Mouse (Mus musculus): ENCODE data around the gene Slc1a2.

Gene Slc1a2

GRCm38 (mm10) chr2:102712678-102713628, 54.5 kb downstream of the Slc1a2 start:
- DNase-seq (ENCODE audit: low spot score in 2 of 2) = no peak

- no peak for DNase-seq (ENCODE audit: low spot score in 2 of 2)
Measured at GRCm38 (mm10) chr2:102714320-102714719, 55.9 kb downstream of the Slc1a2 start.

GRCm38 (mm10) chr2:102715754-102716153, 57.3 kb downstream of the Slc1a2 start:
- no peak for DNase-seq (ENCODE audit: low spot score in 2 of 2)

GRCm38 (mm10) chr2:102721859-102722258, 63.4 kb downstream of the Slc1a2 start:
- no peak for DNase-seq (ENCODE audit: low spot score in 2 of 2)

DNA sequence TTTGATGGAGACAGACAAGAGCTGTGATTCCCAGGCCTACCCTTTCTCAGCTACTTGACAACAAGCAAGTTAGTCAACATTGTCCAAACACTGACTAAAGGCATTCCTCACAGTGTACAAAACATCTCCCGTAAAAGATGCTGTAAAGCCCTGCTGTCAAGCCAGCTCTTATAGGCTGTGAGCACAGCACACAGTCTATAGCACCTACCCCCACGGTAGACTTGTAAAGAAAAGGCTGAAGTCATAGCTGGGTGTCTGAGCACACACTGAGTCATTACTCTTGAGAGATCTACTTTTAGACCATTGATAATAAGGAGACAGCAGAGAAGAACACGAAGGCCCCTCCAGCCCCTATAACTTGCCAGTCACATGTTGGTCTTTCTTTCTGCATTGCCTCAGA, 66.6 kb downstream of the Slc1a2 start:
- no peak for DNase-seq (ENCODE audit: low spot score in 2 of 2)

- no peak for DNase-seq (ENCODE audit: low spot score in 2 of 2)
Measured at GRCm38 (mm10) chr2:102730386-102730785, 71.9 kb downstream of the Slc1a2 start.

DNA sequence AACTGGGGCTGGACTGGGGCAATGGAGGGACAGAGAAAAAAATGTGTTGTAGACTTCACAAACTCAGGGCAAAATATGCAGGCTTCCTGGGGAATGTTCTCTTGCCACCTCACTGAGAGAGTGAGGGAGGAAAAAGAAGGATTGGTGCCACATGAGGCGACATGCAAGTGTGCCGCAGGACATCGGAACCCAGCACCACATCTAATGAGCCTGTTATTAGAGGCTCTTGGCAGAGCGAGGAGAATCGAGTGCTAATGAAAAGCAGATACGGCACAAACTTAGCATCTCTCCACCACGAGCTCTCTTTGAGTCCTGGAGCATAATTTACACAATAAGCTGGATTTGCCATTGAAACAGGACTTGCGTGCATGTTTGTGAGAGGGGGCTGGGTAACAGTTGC, 72.3 kb downstream of the Slc1a2 start:
- DNase-seq (ENCODE audit: low spot score in 2 of 2) = no peak

DNA sequence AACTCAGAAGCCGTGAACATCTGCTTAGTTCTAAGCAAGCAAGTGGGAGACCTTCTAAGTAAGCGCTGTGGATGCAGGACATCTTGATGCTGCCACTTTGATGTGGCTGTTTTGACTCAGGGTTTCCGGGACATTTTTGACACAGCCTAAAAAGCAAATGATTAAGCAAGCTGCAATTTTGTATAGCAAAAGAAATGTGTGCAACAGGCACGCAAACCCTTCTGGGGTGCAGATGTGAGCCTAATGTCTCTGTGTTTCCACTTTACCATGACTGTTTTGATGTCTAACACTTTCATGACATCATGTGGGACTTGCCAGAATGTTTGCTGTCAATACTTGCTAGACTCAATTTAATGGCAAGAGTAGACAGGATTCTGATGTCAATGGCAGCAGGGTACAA, 74.7 kb downstream of the Slc1a2 start:
- no peak for DNase-seq (ENCODE audit: low spot score in 2 of 2)

GRCm38 (mm10) chr2:102734055-102734454, 75.6 kb downstream of the Slc1a2 start:
- DNase-seq (ENCODE audit: low spot score in 2 of 2) = no peak

- no peak for DNase-seq (ENCODE audit: low spot score in 2 of 2)
Measured at GRCm38 (mm10) chr2:102735031-102735430, 76.6 kb downstream of the Slc1a2 start.

- DNase-seq (ENCODE audit: low spot score in 2 of 2) = no peak
Measured at GRCm38 (mm10) chr2:102735811-102736210, 77.4 kb downstream of the Slc1a2 start.

GRCm38 (mm10) chr2:102736490-102736889, 78.0 kb downstream of the Slc1a2 start:
- DNase-seq (ENCODE audit: low spot score in 2 of 2) = peak in 1 of 2 experiments; percentile 27

- DNase-seq (ENCODE audit: low spot score in 2 of 2) = peak; percentile 15 to 27
Measured at GRCm38 (mm10) chr2:102738852-102739251, 80.4 kb downstream of the Slc1a2 start.

DNA sequence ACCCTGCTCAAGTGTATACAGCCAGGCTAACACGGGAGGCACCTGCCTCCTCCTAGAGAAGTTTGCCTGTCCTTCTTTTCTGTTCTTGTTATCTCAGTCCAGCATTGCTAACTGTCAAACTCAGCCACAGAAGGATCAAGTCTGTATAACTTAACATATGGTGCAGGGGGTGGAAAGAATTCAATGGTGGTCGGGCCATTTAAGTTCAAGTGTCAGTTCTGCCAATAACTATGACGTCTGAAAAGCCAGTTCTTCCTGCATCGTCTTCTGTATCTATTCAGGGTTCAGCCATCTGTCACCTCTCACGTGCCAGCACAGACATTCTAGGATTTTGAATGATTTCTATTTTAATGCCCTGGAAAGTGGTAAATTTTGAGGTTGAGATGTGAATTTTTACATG, 84.2 kb downstream of the Slc1a2 start:
- DNase-seq (ENCODE audit: low spot score in 2 of 2) = no peak

GRCm38 (mm10) chr2:102743918-102744696, 85.6 kb downstream of the Slc1a2 start:
- peak; percentile 67 to 73 for DNase-seq (ENCODE audit: low spot score in 2 of 2)

DNA sequence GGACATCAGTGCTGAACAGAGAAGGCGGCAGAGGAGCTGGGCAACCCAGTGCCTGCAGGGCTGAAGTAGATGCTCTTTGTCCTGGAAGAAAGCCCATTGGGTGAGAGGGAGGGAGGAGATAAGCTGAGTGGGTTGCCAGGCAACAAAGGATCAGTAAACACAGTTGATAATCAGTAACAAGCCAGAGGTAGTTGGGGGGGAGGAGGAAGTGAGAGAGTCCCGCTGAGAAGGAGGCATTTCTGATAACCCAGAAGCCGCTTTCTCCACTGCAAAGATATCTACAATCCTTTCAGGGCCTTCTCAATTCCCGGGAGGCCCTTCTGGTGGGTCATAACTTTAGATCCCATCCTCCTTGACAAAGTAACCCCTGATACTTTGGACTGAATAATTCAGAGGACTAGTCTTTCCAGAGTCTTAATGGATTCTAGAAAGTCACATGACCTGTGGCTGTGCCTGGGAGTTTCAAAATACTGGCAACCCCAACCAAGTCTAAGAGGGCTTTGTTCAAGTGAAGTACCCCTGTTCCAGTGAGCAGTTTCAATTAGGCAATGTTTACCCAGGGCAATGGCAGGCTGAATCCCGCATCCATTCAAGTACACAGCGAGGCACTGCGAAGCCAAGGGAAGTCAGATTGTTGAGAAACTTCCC, 86.9 kb downstream of the Slc1a2 start:
- DNase-seq (ENCODE audit: low spot score in 2 of 2) = peak; percentile 67 to 77

DNA sequence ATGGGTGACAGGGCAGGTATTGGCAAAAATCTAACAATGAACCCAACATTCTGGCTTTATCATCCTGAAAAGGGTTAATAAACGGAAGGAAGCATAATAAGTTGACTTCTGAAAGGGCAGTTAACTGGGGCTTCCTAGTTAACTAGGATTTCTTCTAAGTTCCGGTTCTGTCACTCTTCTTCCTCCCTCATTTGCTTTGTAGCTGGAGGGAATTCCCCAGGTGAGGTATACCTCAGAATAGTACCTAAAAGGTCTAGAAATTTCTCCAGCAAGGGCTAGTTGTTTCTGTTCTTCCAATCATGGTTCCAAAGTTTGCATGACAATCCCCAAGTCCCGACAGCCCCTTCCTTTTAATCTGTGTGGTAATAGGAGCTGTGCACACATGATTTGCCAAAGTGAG, 89.3 kb downstream of the Slc1a2 start:
- peak; percentile 17 to 42 for DNase-seq (ENCODE audit: low spot score in 2 of 2)

DNA sequence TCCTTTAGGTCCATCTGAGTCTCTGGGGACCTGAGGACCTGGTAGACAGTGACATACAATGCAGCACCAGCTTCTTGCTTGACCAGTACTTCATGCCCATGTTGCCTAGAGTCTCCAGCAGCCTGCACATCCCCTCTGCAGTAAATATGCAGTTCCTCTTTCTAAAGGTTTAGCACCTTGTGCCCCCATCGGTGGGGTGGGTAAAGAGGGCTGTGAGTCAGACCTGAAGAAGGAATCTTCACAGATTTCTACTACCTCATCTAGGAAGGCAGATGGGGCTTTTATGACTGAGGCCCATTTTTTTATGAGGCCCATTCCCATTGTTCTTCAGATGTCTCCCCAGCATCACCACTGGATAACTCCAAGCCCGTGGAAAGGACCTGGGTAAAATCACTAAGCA, 91.5 kb downstream of the Slc1a2 start:
- DNase-seq (ENCODE audit: low spot score in 2 of 2) = peak; percentile 43

- DNase-seq (ENCODE audit: low spot score in 2 of 2) = no peak
Measured at GRCm38 (mm10) chr2:102751846-102752245, 93.4 kb downstream of the Slc1a2 start.

DNA sequence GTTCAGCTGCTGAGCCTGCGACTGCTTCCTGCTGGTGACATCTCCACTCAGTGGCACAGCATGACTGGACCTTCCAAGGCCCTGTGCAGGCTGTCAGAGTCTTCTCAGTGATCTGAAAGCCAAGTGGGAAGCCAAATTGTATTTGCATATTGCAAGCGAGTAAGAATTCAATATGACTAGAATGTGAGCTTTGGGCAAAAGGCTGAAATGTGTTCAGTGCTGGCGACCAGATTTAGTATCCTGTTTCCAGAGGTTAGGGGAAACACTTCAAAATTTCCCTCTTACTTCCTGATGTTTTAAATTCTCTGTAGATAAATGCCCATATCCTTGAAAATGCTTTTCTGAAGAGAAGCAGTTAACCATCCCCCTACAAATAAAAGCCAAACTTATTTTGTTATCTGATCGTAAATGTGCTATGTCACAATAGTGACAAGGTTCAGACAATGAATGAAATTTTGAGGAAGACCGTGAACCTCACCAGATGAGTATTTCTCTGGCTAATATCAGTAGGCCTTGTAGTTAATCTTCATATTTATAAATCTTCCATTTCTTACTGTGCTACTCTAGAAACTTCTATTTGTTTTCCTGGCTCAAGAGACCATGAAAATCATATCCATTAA, 98.9 kb downstream of the Slc1a2 start:
- DNase-seq (ENCODE audit: low spot score in 2 of 2) = no peak

DNA sequence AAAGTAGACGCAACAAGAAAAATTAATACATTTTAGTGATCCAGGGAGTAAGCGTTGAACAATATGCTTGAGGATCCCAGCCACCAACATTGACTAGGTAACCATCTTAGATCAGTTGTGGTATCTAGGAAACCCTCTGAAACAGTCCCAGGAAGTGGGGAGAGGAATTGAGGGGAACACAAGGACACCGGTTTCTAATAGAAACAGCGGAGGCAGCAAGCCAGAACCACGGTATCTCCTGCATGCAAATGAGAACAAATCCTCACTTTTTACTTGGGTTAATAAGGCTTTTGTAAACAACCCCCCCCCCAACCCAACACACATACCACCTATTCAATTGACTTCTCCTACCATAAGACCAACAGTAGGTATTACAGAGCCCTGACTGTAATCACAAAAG, 101.0 kb downstream of the Slc1a2 start:
- DNase-seq (ENCODE audit: low spot score in 2 of 2) = no peak
